Mouse (Mus musculus): ENCODE data around the gene H2-Q10.

Gene H2-Q10

GRCm38 (mm10) chr17:35514756-35515155 is 44.9 kb downstream of the H2-Q10 start:
- DNase-seq (ENCODE audit: low read depth, low spot score) = no peak

GRCm38 (mm10) chr17:35515911-35516640 is 46.2 kb downstream of the H2-Q10 start:
- no peak for DNase-seq (ENCODE audit: low read depth, low spot score)

DNA sequence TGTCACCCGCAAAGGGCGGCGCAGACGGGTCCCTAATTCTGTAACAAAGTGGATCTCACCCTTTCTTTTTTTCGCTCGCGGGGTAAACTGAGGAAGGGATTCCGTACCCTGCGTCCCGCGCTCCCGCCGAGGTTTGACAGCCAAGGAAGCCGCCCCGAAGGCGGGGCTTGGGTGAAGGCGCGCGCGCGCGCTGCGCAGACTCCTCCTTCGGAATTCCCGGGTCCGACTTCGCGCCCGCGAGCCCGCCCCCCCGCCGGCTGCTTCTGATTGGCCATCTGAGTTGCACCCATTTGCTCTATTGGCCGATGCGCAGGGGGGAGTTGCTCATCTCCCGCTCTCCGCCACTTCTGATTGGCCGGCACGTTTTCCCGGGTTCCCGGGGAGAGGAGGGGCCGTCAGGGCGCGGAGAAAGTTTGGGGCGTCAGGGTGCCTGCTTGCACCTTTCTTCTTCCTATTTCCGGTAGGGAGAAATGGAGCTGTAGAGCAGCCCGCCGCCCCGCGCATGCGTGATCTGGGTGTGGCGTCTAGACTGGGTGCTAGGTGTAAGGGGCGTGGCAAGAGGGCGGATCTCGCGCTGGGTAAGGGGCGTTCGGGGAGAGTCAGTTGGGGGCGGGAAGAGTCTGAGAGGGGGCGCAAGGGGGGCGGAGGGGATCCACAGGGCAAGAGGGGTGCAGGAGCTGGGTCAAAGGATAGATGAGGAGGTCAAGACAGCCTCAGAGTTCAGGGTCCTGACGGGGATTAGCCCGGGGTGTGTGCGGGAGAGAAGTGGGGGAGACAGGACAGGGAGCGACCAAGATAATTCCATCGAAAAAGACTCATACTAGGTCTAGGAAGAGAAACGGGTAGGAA is 47.0 kb downstream of the H2-Q10 start, which contains the start of the genes Tcf19 and Cchcr1:
Gene Tcf19, minus strand, starts transcription at position 173 of the 849 bp plus-strand sequence.
Gene Cchcr1, plus strand, starts transcription at position 449 of the 849 bp plus-strand sequence.
- peak; percentile 93 for DNase-seq (ENCODE audit: low read depth, low spot score)

- no peak for DNase-seq (ENCODE audit: low read depth, low spot score)
Measured at GRCm38 (mm10) chr17:35517526-35517925, 47.6 kb downstream of the H2-Q10 start.
